Mouse (Mus musculus) layer of hippocampus, adult 2 months (tissue): ENCODE results near the gene Yaf2. TPM values are rescaled to one million over a fixed set of nuclear protein-coding genes. Genes with fewer than 3 reads are reported as not detected.

Experiments used
- DNase-seq, 2 experiments: peaks; one replicate each; pipeline ENCODE4 v3.0.0; 2022; ENCODE audit warnings: low spot score in 2 of 2
- H3K27ac ChIP-seq: fragments of 200-600 bp; 2 replicates; pipeline ENCODE4 v1.8.1; 2022
- H3K4me3 ChIP-seq: fragments of 200-600 bp; 2 replicates; pipeline ENCODE4 v1.8.1; 2022; ENCODE audit warnings: mild to moderate bottlenecking
- CTCF ChIP-seq: fragments of 200-600 bp; conservative IDR thresholded peaks from 2 replicates; pipeline ENCODE4 v1.8.1; 2022; ENCODE audit warnings: antibody characterized with exemption, mild to moderate bottlenecking, moderate library complexity
- total RNA-seq, 2 experiments: library from RNA; stranded (reverse); gene quantifications; 2 replicates each; pipeline ENCODE4 v1.2.3; 2021

The Yaf2 gene
- total RNA-seq, 2 experiments from 2014 or later: 85.7 to 87.2 TPM

DNA sequence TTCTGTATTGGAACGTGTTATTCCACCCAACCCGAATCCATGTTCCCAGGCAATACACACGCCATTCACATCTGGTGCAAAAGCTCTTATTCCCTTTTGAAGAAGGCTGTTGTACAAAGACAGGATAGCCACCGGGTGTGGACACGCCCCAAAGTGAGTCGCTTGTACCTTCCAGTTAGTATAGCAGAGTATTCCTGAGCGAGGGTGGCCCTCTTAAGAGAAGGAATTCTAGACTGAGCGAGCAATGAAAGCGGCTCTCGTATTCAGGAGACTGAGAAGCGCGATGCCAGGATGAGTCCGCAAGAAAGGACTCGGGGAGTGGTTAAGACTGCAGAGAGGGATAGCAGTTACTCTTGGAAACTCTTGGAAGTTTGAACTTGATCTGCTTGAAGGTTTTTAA, 60.5 kb downstream of the Yaf2 start:
- DNase-seq: no peak
- H3K27ac ChIP-seq: peak overlapping the region; percentile 83; the same call in 1 of the 2 replicates
- TF ChIP-seq CTCF: no peak
- peak overlapping the region; percentile 88 for H3K4me3 ChIP-seq

DNA sequence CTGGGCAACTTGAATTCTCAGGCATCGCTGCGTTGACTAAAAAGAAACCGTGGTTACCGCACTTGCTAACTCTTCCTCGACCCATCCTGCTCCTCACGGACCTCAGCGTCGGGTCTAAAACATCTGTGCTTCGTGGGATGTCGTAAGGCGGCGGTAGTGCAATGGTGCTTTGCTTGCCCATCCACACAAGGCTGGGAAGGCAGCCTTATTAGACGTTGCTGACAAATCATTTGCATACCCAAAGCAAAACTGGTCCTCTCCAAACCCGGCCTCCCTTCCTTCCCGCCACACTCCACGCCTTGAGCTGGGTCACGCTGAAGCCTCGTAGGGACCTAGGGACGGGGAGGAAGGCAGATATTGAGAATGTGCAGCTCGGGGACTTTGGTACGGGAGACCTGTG, 61.1 kb downstream of the Yaf2 start:
- no peak for TF ChIP-seq CTCF
- Histone ChIP-seq H3K4me3 (peak overlapping the region; percentile 88), H3K27ac (peak overlapping the region; percentile 83)
- peak in 1 of 2 experiments; percentile 35 for DNase-seq

DNA sequence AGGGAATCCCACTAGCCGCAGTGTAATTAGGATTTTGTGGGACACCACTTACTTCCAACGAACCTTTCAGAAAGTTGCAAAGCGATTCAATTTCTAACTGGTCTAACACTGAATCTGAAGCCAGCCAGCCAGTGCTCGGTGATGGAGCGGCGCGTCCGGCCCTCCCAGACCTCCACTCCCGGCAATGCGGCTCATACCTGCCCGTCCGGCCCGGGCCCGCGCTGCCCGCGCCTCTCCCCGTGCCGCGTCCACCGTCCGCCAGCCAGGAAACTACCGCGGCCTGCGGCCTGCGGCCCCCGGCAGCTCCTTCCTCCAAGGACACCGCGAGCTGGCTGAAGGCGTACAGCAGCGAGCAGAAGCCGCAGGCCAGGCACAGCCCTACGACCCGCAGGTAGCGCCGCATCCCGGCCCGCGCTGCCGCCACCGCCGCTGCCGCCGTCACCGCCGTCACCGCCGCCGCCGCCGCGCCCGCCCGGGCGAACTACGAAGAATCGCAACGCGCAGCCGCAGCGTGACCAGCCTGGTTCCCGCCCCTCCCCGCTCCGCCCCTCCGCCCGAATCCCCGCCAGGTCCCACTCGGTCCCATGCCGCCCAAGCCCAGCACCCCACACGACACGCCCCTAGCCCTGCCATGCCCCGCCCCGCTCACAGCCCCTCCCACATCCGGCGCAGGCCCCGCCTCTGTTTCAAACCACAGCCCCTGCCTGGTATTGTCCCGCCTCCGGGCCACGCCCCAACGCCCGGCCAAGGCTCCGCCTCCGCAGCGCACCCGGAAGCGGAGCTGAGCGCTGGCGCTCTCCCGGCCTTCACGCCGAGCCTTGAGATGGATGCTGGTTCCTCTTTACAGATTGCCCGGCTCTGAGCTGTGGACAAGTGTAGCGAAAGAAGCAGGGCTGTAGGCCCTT, 61.8 kb downstream of the Yaf2 start, which contains the start of gene Gxylt1:
Gxylt1 (minus strand) TSS at position 501 of the 905 bp plus-strand sequence.
- DNase-seq: peak; percentile 100
- Histone ChIP-seq H3K4me3 (peak within 1 kb of the TSS; percentile 88), H3K27ac (peak within 1 kb of the TSS; percentile 94)
- no peak for TF ChIP-seq CTCF

- H3K4me3 ChIP-seq: peak overlapping the region; percentile 88
- DNase-seq: no peak
- peak overlapping the region; percentile 94 for H3K27ac ChIP-seq
- no peak for TF ChIP-seq CTCF
Observed at GRCm38 (mm10) chr15:93273788-93274678, 62.7 kb downstream of the Yaf2 start.

DNA sequence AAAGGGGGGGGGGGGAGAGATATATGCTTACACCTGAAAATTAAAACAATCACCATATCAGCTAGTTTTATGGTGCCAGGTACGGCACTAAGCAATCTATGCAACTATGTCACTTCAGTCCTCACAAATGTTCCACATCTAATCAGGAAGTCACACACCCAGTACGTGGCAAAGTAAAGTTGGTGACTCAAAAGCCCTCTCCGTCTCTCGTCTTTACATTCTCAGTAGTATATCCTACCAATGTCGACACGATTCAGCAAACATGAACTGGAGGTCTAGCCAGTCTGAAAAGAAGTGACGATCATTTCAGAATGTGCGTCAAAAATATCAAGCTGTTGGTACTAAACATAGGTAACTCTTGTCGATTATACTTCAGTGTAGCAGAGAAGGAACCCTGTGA, 63.8 kb downstream of the Yaf2 start:
- Histone ChIP-seq H3K4me3 (no peak overlapping the region), H3K27ac (no peak overlapping the region)
- TF ChIP-seq CTCF: no peak
- no peak for DNase-seq

GRCm38 (mm10) chr15:93270289-93270855, 66.4 kb downstream of the Yaf2 start:
- TF ChIP-seq CTCF: no peak
- H3K27ac ChIP-seq: no peak overlapping the region
- DNase-seq: no peak
- no peak overlapping the region for H3K4me3 ChIP-seq

DNA sequence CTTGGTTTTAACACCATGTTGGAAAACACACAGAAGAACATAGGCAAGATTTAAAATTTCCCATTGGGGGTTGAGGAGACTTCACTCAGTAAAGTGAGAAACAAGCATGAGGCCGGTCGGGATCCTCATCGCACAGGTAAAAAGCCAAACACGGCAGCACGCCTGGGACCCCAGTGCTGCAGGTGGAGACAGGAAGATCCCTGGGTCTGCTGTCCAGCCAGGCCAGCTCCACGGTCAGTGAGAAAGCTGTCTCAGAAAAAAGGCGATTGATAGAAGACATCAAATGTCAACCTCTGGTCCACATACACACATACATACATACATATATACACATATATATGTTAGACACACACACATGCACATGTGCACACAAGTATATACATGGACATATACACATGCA, 67.2 kb downstream of the Yaf2 start:
- no peak overlapping the region for H3K27ac ChIP-seq
- no peak for TF ChIP-seq CTCF
- DNase-seq: no peak
- H3K4me3 ChIP-seq: no peak overlapping the region

GRCm38 (mm10) chr15:93268001-93268400, 68.7 kb downstream of the Yaf2 start:
- TF ChIP-seq CTCF: no peak
- Histone ChIP-seq H3K27ac (no peak overlapping the region), H3K4me3 (no peak overlapping the region)
- DNase-seq: no peak

DNA sequence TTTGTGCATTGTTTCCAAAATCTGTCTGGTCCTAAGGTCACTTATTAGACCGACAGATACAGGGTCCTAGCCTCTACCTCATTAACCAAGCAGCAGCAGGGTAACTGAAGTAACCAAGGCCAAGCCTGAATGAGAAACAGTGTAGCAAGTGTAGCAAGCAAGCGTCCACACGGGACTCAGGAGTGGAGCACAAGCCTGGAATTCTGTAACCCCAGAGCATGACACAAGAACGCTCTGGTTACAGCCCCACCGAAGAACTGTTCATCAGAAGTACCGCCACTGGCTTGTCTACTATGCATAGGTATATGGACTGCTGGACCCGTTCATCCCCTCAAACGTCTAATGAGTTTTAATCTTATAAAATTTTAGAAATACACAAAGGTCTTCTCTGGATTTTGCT, 69.3 kb downstream of the Yaf2 start:
- no peak for TF ChIP-seq CTCF
- DNase-seq: no peak

GRCm38 (mm10) chr15:93266361-93266760, 70.4 kb downstream of the Yaf2 start:
- no peak for TF ChIP-seq CTCF
- Histone ChIP-seq H3K27ac (no peak overlapping the region), H3K4me3 (no peak overlapping the region)
- DNase-seq: no peak

More for the DNA sequence above, 69.3 kb downstream of the Yaf2 start:
- Histone ChIP-seq H3K27ac (no peak overlapping the region), H3K4me3 (no peak overlapping the region)

DNA sequence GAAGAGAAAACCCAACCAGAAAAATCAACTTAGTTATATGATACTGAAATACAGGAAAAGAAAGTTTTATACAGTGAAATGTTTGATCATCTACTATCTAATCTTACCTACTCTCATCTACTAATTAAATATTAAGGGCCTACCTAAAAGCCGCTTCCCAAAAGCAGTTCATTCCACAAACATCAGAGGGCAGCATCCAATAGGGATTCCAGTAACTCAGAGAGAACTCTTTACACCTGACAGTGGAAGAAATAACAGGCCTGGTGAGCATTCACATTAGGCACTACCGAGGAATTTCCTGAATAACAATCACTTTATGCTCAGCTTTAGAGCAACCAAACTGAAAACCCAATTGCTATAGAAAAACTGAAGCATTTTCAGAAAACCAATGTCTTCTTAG, 71.0 kb downstream of the Yaf2 start:
- peak; percentile 95 for TF ChIP-seq CTCF
- H3K4me3 ChIP-seq: no peak overlapping the region
- no peak overlapping the region for H3K27ac ChIP-seq
- DNase-seq: peak; percentile 69 to 75

DNA sequence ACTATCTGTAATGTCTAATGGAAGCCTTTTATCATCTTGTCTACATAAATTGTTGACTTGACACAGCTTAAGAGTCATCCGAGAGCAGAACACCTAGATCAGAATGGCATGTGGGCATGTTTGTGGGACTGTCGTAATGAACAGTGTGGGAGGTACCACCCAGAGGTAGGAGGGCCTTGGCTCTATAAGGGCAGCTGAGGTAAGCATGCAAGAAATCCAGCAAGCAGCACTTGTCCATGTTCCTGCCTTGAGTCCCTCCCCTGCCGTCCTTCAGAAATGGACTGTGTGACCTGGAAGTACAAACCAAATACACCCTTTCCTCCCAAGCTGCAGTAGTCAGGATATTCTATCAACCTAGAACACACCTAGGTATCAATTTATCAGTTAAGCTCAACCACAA, 71.5 kb downstream of the Yaf2 start:
- no peak for DNase-seq
- Histone ChIP-seq H3K4me3 (no peak overlapping the region), H3K27ac (no peak overlapping the region)
- TF ChIP-seq CTCF: no peak

- no peak overlapping the region for H3K27ac ChIP-seq
- no peak for TF ChIP-seq CTCF
- no peak overlapping the region for H3K4me3 ChIP-seq
- no peak for DNase-seq
Observed at GRCm38 (mm10) chr15:93264221-93264620, 72.5 kb downstream of the Yaf2 start.
